8 mouse cellular contexts compared by ENCODE assay signal in genomic region chr17:56338909-56339308, GRCm38 (mm10). TPM values are rescaled to one million over a fixed set of nuclear protein-coding genes. Genes with fewer than 3 reads are reported as not detected.
DNase-seq lines count a peak whose midpoint lies in the region; ATAC-seq lines count a peak whose summit lies in the region.

No protein-coding gene starts in this region.

- DNase-seq in CD4-positive, CD25-positive, alpha-beta regulatory T cell, adult 2 months (ENCODE audit: low read depth, low spot score) = peak; percentile 58
- DNase-seq in liver = peak; percentile 60
- DNase-seq in induced T-regulatory cell, adult 2 months (ENCODE audit: low read depth) = peak; percentile 63
- DNase-seq in thymus, postnatal 4 days = peak; percentile 87
- no peak for DNase-seq in left cerebral cortex, postnatal 14 days (ENCODE audit: low spot score in 2 of 2)

- H3K9me3 ChIP-seq in liver, embryonic 12.5 days (replicated peaks) = no peaks in the 10 kb centered on the region

- no peak overlapping the region for H3K4me2 ChIP-seq in liver, embryonic 12.5 days

- intact Hi-C loops in left cerebral cortex, postnatal 14 days (cut with DNase I) = no loop called here

- H3K4me3 ChIP-seq in liver, embryonic 12.5 days = no peak overlapping the region

- no peak for ATAC-seq in CD4-positive, CD25-positive, alpha-beta regulatory T cell, adult 4 months
- ATAC-seq in liver, embryonic 12.5 days = no peak; the same call in 1 of the 2 replicates
- ATAC-seq in megakaryocyte-erythroid progenitor cell, adult 5-6 weeks (replicated peaks; ENCODE audit: low FRiP score, low TSS enrichment, poor library complexity, severe bottlenecking) = peak; percentile 66

- H3K36me3 ChIP-seq in liver, embryonic 12.5 days = no peaks in the 10 kb centered on the region; the same call in 1 of the 2 replicates

- no peaks in the 10 kb centered on the region for H3K27me3 ChIP-seq in liver, embryonic 12.5 days (replicated peaks)

- WGBS in liver, embryonic 12.5 days (ENCODE audit: insufficient replicate concordance) = 34% methylated on average over 4 of the region's 4 CpGs

- H3K27ac ChIP-seq in liver, embryonic 12.5 days = no peak overlapping the region

- no peak overlapping the region for H3K9ac ChIP-seq in liver, embryonic 12.5 days

- H3K4me1 ChIP-seq in liver, embryonic 12.5 days = peaks cover 75% of the 10 kb centered on the region

RNA-seq across cellular contexts. Expression of gene Kdm4b, which starts 13.0 kb away (rescaled TPM):
- polyA plus RNA-seq in CD4-positive, CD25-positive, alpha-beta regulatory T cell, adult 4 months (2017; shearing (Covaris generic)) = 1 to 10 TPM; 5.3 to 7.0 TPM
- polyA plus RNA-seq in liver, embryonic 12.5 days (2016; fragmentation: Nextera tagmentation; extraction: Ambion mirVana) = 13.6 and 13.9 TPM in 2 replicates
- 16.0 and 17.3 TPM in 2 replicates for total RNA-seq in megakaryocyte-erythroid progenitor cell, adult 5-6 weeks (2014; fragmentation: Nextera tagmentation)
- 11.0 and 14.3 TPM in 2 replicates for total RNA-seq in megakaryocyte-erythroid progenitor cell, adult 5-6 weeks (2017)
- total RNA-seq in left cerebral cortex, postnatal 14 days (2021) = 10 to 100 TPM; 75.0 to 87.7 TPM

RNA-seq across cellular contexts. Expression of gene Uhrf1, which starts 35.8 kb away (rescaled TPM):
- 10 to 100 TPM in 1 of 2 experiments, 1 to 10 TPM in 1; 8.5 to 28.4 TPM for polyA plus RNA-seq in CD4-positive, CD25-positive, alpha-beta regulatory T cell, adult 4 months (2017; shearing (Covaris generic))
- polyA plus RNA-seq in liver, embryonic 12.5 days (2016; fragmentation: Nextera tagmentation; extraction: Ambion mirVana) = 153 and 154 TPM in 2 replicates
- 151 and 161 TPM in 2 replicates for total RNA-seq in megakaryocyte-erythroid progenitor cell, adult 5-6 weeks (2014; fragmentation: Nextera tagmentation)
- total RNA-seq in megakaryocyte-erythroid progenitor cell, adult 5-6 weeks (2017) = 150 and 161 TPM in 2 replicates
- 1 to 10 TPM; 2.1 to 2.8 TPM for total RNA-seq in left cerebral cortex, postnatal 14 days (2021)

RNA-seq across cellular contexts. Expression of gene Arrdc5, which starts 38.8 kb away (rescaled TPM):
- not detected for polyA plus RNA-seq in CD4-positive, CD25-positive, alpha-beta regulatory T cell, adult 4 months (2017; shearing (Covaris generic))
- polyA plus RNA-seq in liver, embryonic 12.5 days (2016; fragmentation: Nextera tagmentation; extraction: Ambion mirVana) = not detected in 2 replicates
- total RNA-seq in megakaryocyte-erythroid progenitor cell, adult 5-6 weeks (2014; fragmentation: Nextera tagmentation) = not detected in 2 replicates
- not detected in 2 replicates for total RNA-seq in megakaryocyte-erythroid progenitor cell, adult 5-6 weeks (2017)
- total RNA-seq in left cerebral cortex, postnatal 14 days (2021) = not detected

RNA-seq across cellular contexts. Expression of gene Plin3, which starts 46.2 kb away (rescaled TPM):
- 10 to 100 TPM; 31.8 to 32.1 TPM for polyA plus RNA-seq in CD4-positive, CD25-positive, alpha-beta regulatory T cell, adult 4 months (2017; shearing (Covaris generic))
- polyA plus RNA-seq in liver, embryonic 12.5 days (2016; fragmentation: Nextera tagmentation; extraction: Ambion mirVana) = 28.3 and 30.2 TPM in 2 replicates
- total RNA-seq in megakaryocyte-erythroid progenitor cell, adult 5-6 weeks (2014; fragmentation: Nextera tagmentation) = 4.8 and 6.8 TPM in 2 replicates
- 3.7 and 6.1 TPM in 2 replicates for total RNA-seq in megakaryocyte-erythroid progenitor cell, adult 5-6 weeks (2017)
- 1 to 10 TPM; 4.8 TPM for total RNA-seq in left cerebral cortex, postnatal 14 days (2021)

Comparison
In these comparisons a context has a peak if more than half of its experiments do, and no peak if none do; other contexts are left out.
1. DNase-seq: peak in CD4-positive, CD25-positive, alpha-beta regulatory T cell, adult 2 months (single experiment), liver (single experiment), induced T-regulatory cell, adult 2 months (single experiment) and thymus, postnatal 4 days (single experiment); none in left cerebral cortex, postnatal 14 days (0 of 2).
2. RNA of gene Kdm4b, which starts 13.0 kb away (total RNA-seq): 75.0 to 87.7 TPM in left cerebral cortex, postnatal 14 days; 11.0 to 17.3 TPM in megakaryocyte-erythroid progenitor cell, adult 5-6 weeks; every median in the first group is over 4 times any median in the second.
3. RNA of gene Uhrf1, which starts 35.8 kb away (total RNA-seq): 150 to 161 TPM in megakaryocyte-erythroid progenitor cell, adult 5-6 weeks; 2.1 to 2.8 TPM in left cerebral cortex, postnatal 14 days; every median in the first group is over 10 times any median in the second.